Mouse (Mus musculus) ES-CJ7 (cell line): ENCODE results near the gene Ticrr.

Source experiments
- DNase-seq: peaks from one replicate; pipeline ENCODE4 v3.0.0; 2011; ENCODE audit warnings: low read depth, low spot score

Gene Ticrr

GRCm38 (mm10) chr7:79659578-79660290, at the start of gene Ticrr:
Ticrr (plus strand) TSS chr7:79660196.
- peak; percentile 99 for DNase-seq

- DNase-seq, result no peak
Measured at GRCm38 (mm10) chr7:79611901-79612300, 48.1 kb upstream of the Ticrr start.

- peak; percentile 84 for DNase-seq
Measured at GRCm38 (mm10) chr7:79612783-79613182, 47.2 kb upstream of the Ticrr start.

GRCm38 (mm10) chr7:79613314-79613713, 46.7 kb upstream of the Ticrr start:
- no peak for DNase-seq

DNA sequence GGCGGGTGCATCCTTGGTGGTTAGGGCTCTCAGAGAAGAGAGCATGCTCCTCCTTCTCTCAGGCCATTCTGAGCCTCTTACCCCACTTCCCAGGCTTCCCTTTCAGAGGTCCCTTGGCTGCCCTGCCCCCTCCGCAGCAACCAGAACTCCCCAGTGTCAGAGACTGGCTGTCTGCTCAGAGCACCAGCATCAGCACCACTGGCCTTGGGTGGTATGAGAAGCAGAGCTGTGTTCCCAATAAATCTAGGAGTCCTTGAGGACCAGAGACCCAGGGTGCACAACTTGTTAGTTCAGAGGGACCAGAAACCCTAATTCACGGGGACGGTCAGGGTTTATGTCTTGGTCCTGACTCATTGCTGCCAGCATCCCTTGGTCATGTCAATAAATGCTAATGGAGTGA, 45.0 kb upstream of the Ticrr start:
- DNase-seq, result no peak

GRCm38 (mm10) chr7:79615941-79616340, 44.1 kb upstream of the Ticrr start:
- DNase-seq, result no peak

DNA sequence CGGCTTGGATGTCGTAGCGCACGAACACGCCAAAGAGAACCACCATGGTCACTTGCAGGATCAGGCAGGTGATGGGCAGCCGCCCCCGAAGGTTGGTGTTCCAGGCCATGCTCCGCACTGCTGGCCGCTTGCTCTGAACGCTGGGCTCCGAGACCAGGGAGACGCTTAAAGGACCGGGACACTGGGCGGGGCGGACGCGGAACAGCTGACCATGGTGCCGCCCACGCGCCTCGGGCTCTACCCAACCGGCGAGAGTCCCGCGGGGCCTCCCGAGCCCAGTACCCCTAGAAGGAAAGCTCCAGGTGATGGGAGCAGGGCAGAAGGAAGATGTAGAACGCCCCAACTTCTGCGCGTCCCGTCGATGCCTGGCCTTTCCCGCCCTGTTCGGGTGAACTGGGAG, 42.6 kb upstream of the Ticrr start, which contains the start of gene Rhcg:
Rhcg (minus strand) TSS at position 240 of the 400 bp plus-strand sequence.
- DNase-seq, result no peak

- peak; percentile 43 for DNase-seq
Measured at GRCm38 (mm10) chr7:79619493-79619892, 40.5 kb upstream of the Ticrr start.

GRCm38 (mm10) chr7:79623086-79623485, 36.9 kb upstream of the Ticrr start:
- peak; percentile 25 for DNase-seq

GRCm38 (mm10) chr7:79626170-79626569, 33.8 kb upstream of the Ticrr start:
- no peak for DNase-seq

DNA sequence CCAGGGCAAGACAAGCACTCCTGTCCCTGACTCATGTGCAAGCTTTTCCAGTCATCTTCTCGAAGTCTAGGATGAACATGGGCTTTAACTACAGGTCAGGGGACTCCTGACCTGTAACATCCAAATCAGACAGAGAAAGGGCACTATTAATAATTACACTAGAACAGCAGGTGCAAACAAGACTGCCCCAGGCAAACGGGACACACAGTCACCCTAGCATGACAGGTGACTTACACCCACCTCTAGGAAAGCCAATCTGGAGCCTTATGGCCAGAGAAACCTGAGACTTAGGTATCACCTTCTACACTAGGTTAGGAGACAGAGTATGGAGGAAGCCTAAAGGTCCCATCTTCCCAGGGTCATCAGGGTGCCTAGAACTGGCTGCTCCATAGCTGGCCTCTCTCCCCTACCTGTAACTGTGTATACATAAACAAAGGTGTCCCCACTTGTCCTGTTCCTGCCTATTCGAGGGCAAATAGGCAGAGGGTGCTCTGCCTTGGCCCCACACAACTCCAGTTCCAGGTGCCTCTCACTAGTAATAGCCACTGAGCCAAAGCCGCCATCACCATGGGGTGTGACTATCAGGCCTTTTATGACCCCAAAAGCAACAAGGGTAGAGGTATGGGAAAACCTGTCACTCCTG, 31.6 kb upstream of the Ticrr start:
- DNase-seq, result no peak

- peak; percentile 26 for DNase-seq
Measured at GRCm38 (mm10) chr7:79631773-79632348, 28.1 kb upstream of the Ticrr start.

GRCm38 (mm10) chr7:79647233-79647632, 12.8 kb upstream of the Ticrr start:
- no peak for DNase-seq

GRCm38 (mm10) chr7:79649005-79649404, 11.0 kb upstream of the Ticrr start:
- DNase-seq, result peak; percentile 52

GRCm38 (mm10) chr7:79654185-79654584, 5.8 kb upstream of the Ticrr start:
- peak; percentile 92 for DNase-seq

- peak; percentile 95 for DNase-seq
Measured at GRCm38 (mm10) chr7:79654586-79654985, 5.4 kb upstream of the Ticrr start.

DNA sequence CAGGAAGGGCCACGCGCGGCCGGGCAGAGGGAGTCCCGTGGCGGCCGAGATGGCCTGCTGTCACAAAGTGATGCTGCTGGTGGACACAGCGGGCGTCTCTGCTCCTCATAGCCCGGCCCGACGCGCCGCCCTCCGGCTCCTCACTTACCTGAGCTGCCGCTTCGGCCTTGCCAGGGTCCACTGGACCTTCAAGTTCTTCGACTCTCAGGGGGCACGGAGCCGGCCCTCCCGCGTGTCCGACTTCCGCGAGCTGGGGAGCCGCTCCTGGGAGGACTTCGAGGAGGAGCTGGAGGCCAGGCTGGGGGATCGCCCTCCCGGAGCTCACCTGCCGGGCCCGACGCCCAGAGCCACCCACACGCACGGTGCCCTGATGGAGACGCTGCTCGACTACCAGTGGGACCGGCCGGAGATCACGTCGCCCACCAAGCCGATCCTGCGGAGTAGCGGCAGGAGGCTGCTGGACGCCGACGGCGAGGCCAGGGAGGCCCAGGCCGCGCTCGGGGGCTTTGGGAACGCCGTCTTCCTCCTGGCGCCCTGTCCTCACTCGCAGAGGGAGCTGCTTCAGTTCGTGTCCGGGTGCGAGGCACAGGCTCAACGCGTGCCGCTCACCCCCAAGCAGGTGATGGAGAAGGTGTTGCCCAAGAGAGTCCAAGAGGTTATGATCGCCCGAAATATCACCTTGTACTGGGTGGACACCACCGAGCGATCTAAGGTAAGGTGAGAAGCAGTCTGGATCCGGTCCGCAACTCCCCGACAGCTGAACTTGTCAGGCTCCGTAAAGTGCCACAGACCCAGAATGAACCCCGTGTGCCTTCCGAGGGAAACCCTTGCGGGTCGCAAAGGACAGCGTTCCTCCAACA, 525 bp downstream of the Ticrr start:
- DNase-seq, result no peak

DNA sequence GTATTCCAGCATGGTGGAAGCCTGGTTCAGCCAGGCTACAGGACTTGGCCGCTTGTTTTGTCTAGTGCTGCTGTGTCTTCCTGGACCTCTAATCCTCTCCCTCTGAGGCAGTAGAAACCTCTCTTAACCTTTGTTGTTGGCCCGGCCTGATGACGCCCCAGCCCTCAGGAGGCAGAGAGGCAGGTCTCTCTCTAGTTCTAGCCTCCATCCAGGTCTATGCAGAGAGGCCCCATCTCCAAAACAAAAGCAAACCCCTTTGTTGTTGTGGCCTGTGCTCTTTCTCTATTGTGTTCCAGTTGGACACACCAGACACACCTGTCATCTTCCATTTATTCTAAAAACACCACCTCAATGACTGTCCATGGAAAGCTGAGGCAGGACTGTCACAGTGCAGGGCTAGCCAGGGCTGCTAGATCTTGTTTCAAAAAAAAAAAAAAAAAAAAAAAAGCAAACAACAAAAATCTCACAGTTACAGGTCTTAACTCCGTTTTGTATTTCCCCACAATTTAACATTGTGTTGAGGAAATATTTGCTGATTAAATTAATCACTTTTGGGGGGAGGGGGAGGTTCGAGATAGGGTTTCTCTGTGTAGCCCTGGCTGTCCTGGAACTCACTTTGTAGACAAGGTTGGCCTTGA, 1.4 kb downstream of the Ticrr start:
- peak; percentile 85 for DNase-seq

GRCm38 (mm10) chr7:79666690-79667089, 6.7 kb downstream of the Ticrr start:
- peak; percentile 31 for DNase-seq

DNA sequence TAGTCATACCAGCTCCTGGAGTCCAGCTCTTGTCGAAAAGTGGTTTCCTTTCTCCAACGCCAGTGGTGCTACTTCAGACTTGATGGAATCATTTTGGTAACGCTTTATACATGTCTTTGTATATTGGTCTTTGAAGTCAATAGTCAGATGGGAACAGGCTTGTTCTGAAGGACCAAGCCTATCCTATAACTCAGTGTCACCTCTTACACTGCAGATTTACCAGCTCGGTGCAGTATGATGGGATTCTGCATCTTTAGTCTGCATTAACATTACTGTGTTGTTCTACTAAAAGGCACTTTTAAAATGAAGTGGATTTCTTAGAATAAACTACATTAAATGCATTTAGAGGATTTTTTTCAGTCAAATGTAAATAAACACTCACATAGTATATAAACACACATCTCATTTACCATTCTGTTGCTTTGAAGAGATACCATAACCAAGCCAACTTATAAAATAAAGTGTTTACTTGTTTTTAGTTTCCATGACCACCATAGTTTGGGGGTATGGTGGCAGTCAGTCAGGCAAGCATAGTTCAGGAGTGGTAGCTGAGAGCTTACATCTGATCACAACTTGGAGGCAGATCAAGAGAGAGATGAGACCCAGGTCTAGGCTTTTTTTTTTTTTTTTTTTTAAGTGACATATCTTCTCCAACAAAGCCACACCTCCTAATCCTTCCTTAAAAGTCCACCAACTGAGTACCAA, 11.1 kb downstream of the Ticrr start:
- no peak for DNase-seq

DNA sequence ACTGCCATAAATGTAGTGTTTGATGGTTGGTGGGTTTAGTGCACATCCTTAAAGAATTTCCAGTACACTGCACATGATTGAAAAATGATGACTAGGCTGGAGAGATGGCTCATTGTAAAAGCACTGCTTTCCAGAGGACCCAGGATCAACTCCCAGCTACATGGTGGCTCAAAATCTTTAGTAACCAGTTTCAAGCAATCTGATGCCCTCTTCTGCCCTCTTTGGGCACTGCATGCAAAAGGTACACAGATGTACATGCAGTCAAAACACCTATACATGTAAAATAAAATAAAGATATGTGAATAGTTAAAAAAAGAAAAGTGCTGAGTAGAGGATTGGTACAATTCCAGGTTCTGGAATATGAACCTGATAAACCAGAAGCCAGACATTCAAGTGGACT, 19.2 kb downstream of the Ticrr start:
- DNase-seq, result no peak
